Mouse (Mus musculus) bone marrow macrophage, adult 2 months (primary cell): ENCODE data around the gene Adamtsl1.

Experiments used
- CTCF ChIP-seq: IDR thresholded peaks from 2 replicates; pipeline ENCODE4 v1.5.1; 2012; ENCODE audit warnings: low read depth, mild to moderate bottlenecking, low read length, moderate library complexity
- POLR2A ChIP-seq: IDR thresholded peaks from 2 replicates; pipeline ENCODE4 v1.6.1; 2012; ENCODE audit warnings: mild to moderate bottlenecking, low read depth, low read length, borderline replicate concordance

DNA sequence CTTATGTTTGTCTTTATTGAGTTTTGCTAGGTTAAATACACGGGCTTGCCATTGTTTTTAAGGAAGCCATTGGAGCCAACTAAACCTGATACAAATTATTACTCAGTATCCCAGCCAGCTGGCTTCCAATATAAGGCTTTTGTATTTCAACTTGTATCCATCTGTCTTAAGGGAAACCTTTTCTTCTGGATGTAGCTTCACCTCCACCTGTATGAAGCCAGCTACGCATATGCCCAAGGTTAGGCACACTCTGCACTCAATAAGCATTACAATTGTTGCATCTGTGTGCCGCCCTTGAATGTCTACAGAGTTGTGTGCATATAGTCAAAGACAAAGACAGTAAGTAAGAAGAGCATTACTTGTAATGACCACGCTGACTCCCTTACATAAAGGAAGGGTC lies 835.4 kb downstream of the Adamtsl1 start:
- TF ChIP-seq CTCF (no peak), POLR2A (no peak)
